Mouse (Mus musculus): Measurements from ENCODE around the gene Arhgdib.
"Not testable (repeated sequence)": the region's sequence is repeated elsewhere in the genome, so short reads cannot be mapped to it uniquely, and the experiment has no call there.

Arhgdib gene

DNA sequence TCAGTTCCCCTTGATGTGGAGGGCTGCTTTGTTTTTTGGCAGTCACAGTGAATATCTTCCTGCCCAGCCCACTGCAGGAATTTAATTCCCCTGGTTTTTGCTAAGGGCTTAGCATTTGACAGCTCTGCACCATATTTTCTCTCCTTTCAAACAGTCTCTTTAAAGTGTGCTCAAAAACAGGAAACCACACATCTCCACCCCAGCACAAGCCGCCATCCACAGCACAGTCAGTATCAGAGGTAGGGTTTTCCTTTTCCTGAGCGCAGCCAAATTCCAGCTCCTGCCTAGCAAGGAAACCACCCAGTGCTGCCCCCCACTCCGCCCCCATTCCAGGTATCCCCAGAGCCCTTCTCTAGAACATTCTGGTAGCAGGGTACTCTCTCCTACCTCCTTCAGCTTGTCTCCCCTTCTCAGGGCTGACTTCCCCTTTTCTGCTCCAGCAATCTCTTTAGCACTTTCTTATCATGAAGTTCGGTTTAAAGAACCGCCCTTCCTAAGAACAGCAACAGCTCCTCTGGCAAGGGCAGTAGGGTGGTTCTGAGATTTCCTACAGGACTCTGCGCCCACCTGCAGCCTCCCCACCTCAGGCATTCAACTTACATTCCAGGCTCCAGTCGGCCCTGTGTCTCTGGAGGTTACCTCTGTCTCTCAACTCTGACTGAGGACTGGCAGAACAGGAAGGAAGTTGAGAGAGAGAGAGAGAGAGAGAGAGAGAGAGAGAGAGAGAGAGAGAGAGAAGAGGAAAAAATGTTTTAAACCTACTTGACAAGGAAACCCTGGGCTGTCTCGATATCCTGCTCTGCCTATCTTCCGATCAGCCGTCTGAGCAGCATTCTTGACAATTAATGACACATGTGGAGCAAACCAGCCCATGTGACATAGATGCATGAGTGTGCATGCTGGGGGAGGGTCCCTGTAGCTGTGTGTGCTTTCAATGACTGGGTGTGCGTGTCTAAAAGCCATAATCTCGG lies at the start of gene Arhgdib:
Arhgdib (minus strand) TSS at position 849 of the 971 bp plus-strand sequence.
- no peak for DNase-seq (ENCODE audit: low spot score in 2 of 2)

- no peak for DNase-seq (ENCODE audit: low spot score in 2 of 2)
Measured at GRCm38 (mm10) chr6:136990557-136990956, 48.9 kb upstream of the Arhgdib start.

DNA sequence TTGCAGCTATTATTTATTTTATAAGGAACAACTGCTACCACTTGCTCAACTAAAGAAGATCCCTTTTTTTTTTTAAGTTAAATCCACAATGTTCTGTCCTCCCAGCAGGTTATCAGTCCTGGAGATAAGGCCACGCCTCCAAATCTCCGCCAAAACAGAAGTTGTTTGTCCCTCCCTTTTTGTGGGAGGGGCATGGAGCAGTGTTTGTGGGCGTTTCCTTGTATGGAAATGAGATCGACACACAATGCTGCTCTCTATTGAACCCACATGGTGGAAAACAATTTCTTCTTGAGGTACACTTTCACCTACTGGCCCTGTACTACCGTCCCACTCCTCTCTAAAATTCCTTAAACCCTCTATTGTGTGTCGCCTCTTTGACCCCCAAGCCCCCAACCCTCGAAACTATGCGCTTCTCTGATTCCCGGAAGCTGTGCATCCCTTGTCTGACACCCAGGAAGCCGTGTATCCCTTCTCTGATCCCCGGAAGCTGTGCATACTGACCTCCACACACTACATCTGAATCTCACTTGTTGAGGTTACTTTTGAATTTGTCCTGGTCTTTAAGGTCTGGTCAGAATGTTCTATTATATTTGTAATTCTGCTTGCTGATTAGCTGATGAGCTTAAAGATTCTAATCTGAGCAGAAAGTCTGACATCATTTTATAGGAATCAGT lies 48.3 kb upstream of the Arhgdib start:
- DNase-seq (ENCODE audit: low spot score in 2 of 2), result no peak

GRCm38 (mm10) chr6:136988536-136989060 lies 46.9 kb upstream of the Arhgdib start:
- DNase-seq (ENCODE audit: low spot score in 2 of 2), result no peak

- DNase-seq (ENCODE audit: low spot score in 2 of 2), result no peak
Measured at GRCm38 (mm10) chr6:136986718-136987117, 45.0 kb upstream of the Arhgdib start.

DNA sequence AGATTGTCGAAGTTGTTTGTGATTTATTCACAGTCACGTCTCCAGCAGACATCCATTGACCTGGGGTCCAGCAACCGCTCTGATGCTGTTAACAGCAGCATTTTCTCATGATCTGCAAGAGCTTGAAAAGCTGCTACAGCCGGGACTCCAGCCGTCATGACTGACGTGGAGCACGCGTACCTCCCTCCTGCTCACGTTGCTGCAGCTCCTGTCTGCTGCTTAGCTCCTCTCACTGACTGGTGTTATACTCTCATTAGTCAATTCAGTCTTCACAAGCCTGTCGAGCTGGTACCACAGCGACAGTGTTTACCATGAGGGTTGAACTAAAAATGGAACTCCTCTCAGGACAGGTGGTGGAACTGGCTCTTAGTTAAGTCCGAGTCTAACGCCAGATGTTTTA lies 44.3 kb upstream of the Arhgdib start:
- no peak for DNase-seq (ENCODE audit: low spot score in 2 of 2)

GRCm38 (mm10) chr6:136983201-136983600 lies 41.5 kb upstream of the Arhgdib start:
- no peak for DNase-seq (ENCODE audit: low spot score in 2 of 2)

GRCm38 (mm10) chr6:136982581-136982980 lies 40.9 kb upstream of the Arhgdib start:
- no peak for DNase-seq (ENCODE audit: low spot score in 2 of 2)

DNA sequence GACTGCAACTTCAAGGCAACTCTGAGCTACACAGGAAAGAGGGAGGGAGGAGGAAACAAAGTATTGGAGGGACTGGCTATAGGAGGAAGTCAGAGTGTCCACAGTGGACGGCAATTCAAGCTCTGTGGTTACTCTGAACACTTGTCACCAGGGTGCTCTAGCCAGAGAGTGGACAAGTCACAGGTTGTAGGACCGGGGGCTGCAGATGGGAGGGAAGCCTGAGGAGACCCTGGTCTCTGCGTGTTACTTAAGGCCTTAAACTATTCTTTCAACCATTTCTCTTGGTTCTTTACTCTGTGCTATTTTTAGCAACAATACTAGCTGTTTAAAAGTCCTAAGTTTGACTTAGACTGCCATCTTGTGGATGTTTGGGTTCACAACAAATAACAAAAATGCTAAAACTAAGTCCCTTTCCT lies 38.6 kb upstream of the Arhgdib start:
- no peak for DNase-seq (ENCODE audit: low spot score in 2 of 2)

DNA sequence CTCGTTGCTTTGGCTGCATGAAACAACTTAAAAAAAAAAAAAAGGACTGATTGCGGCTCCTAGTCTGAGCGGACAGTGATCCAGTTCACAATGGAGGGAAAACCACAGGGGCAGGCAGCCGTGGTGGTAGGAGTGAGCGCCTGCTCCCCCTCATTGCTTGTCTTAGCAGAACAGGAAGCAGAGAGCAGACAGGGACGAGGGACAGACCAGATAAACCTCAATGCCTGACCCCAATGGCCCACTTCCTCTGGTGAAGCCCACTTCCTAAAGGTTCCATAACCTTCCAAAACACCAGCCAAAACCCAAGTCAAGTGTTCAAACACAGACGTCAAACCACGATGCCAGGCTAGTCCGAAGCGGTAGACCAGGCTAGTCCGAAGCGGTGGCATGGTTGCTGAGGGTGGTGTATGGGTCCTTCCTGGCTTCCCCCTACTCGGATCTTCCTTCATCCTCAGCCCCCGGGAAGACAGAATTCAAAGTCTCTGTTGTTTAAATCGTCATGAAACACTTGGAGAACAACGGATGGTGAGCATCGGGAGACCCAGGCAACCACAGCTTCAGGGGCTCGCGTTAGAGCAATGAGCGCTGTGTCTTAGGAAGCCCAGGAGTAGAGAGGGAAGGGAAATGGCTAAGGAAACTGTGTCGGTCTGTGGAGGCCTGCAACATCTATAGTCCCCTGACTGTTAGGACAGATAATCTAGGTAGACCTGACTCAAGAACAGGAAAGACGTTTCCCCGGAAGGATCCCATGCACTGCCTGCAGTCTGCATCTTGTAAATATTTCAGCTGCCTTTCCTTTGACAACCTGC lies 37.8 kb upstream of the Arhgdib start:
- no peak for DNase-seq (ENCODE audit: low spot score in 2 of 2)

DNA sequence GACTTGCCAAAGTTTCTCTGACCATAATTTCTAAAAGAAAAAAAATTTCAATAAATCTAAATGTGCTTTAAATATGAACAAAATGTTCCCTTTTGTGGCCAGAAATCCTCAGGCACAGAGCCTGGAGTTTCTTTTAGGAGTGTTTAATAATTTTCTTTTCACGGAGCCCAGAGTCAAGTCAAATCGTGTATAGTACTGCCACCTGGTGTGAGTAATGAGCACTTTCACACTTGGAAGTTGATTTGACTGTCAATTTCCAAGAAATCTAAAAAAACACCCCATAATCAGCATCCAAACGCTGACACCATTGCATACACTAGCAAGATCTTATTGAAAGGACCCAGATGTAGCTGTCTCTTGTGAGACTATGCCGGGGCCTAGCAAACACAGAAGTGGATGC lies 27.2 kb upstream of the Arhgdib start:
- not testable (repeated sequence) for DNase-seq (ENCODE audit: low spot score in 2 of 2)

- no peak for DNase-seq (ENCODE audit: low spot score in 2 of 2)
Measured at GRCm38 (mm10) chr6:136967466-136967865, 25.8 kb upstream of the Arhgdib start.

- no peak for DNase-seq (ENCODE audit: low spot score in 2 of 2)
Measured at GRCm38 (mm10) chr6:136965912-136966311, 24.2 kb upstream of the Arhgdib start.

DNA sequence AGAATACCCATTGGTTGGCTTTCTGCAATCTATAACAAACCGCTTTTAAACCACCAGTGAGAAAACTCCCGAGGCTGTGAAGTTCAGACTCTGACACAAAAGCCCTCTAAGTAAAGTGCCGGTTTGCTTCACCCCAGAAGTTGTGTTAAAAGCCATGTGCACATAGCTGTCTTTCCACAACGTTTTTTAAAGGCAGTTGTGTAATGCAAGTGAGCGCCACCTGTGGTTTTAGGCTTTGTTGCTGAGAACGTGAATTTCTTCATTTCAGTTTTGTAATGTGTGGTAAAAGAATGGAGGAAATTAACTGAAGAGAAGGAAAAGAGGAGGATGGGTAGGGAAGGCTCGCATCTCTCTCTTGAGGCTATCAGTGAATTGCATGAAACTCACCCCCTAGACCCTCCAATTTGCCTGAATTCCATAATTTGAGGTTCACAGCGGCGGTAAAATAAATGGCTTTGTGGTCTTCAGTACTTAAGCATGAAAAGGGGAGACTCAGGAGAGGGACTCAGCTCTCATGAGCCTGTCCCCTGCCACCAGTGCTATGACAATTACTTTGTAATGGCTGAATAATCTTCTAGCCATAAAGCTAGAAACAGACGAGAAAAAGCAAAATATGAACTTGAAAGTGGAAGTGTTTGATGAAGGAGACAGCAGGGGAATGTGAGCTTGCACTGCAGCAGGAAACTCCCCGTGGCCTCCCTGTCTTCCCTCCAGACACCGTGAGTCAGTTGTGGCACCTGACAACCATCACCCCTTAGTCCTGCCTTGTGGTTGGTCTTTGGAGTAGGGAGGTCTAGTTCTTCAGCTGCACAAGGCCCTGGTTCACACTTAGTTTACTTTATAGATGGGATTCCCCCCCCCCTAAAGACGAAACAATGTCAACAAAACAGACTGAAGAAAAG lies 23.2 kb upstream of the Arhgdib start:
- DNase-seq (ENCODE audit: low spot score in 2 of 2), result no peak

DNA sequence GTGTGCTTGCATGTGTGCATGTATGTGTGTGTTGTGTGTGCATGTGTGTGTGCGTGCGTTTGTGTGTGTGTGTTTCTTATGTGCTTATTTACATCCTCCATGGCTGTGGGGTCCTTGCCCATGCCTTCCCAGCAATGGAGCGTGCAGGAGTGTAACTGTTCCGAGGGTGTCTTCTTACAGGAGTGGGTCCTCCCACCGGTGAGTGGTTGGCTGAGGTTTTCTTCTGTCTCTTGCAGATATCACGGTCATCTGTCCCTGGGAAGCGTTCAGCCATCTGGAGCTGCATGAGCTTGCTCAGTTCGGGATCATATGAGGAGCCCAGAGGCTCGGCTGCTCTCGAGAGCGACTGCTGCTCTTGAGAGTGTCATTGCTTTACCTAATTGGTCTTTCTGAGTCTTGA lies 21.3 kb upstream of the Arhgdib start:
- no peak for DNase-seq (ENCODE audit: low spot score in 2 of 2)

DNA sequence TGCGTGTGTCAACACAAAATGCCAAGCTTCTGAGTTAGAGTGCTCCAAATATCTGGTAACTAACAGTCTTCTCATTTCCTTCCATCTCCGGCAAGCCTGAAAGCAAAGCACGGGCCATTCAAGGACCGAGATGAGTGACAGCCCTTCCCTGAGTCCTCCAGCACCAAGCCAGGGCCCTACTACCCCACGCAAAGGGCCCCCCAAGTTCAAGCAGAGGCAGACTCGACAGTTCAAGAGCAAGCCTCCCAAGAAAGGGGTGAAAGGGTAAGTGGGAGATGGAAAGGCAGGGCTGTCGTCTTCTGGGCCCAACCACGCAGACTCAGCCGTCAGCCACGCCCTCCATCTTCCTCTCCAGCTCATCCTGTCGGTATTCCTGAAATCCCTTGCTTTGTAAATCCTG lies 17.4 kb upstream of the Arhgdib start:
- no peak for DNase-seq (ENCODE audit: low spot score in 2 of 2)

- DNase-seq (ENCODE audit: low spot score in 2 of 2), result no peak
Measured at GRCm38 (mm10) chr6:136957062-136957461, 15.4 kb upstream of the Arhgdib start.

DNA sequence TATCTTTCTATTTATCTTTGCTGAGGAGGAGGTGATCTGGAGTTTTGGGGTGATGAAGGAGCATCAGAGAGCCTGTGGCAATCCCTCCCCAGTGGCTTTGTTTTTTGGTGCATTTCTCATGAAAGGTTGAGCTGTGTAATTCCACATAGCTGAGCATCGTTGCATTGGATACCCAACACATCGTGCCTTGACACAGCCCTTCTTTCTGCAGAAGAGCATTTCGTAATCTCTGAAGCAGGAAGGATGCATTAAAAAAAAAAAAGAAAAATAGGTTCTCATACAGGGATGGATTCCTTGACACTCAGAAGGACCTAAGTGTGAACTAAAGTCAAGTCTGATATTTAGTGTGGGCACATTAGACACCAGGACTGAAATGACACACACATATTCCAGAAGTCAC lies 13.5 kb upstream of the Arhgdib start:
- DNase-seq (ENCODE audit: low spot score in 2 of 2), result no peak

DNA sequence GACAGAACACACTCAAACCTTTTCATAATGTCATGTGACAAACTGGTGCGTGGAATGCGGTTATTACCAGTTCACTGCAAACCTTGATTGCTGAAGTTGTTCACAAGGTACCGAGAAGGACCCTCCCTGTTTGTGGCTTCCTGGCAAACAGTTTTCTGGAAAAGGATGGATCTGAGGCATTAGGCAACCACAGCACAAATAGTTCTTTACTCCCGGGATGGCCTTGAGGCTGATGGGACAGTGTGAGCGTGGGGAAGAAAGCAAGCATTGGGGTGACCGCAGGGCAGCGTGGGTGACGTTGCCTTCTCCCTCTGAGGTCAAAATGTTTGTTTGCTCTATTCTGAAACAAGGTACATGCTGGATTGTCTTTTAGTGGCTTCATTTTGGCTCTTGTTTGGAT lies 13.0 kb upstream of the Arhgdib start:
- DNase-seq (ENCODE audit: low spot score in 2 of 2), result no peak

- DNase-seq (ENCODE audit: low spot score in 2 of 2), result no peak
Measured at GRCm38 (mm10) chr6:136954192-136954591, 12.5 kb upstream of the Arhgdib start.

- no peak for DNase-seq (ENCODE audit: low spot score in 2 of 2)
Measured at GRCm38 (mm10) chr6:136952930-136953329, 11.2 kb upstream of the Arhgdib start.
